Mouse (Mus musculus): Measurements from ENCODE around the gene Tmem161a.

The Tmem161a gene

DNA sequence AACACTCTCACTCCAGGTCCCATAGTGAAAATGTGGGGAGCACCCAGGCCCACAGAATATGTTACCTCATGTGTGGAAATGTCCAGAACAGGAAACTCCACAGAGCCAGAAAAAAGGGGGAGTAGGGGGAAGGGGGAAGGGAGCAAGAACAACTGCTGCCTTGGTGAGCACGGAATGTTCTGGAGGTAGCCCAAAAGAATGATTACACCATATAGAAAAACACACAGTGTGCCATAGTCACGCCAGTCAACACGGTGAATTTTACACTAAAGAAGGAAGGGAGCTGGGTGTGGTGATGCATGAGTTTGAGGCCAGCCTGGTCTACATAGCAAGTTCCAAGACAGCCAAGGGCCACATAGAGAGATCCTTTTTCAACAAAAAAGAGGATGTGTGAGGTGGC, 8.8 kb upstream of the Tmem161a start:
- no peak for DNase-seq

DNA sequence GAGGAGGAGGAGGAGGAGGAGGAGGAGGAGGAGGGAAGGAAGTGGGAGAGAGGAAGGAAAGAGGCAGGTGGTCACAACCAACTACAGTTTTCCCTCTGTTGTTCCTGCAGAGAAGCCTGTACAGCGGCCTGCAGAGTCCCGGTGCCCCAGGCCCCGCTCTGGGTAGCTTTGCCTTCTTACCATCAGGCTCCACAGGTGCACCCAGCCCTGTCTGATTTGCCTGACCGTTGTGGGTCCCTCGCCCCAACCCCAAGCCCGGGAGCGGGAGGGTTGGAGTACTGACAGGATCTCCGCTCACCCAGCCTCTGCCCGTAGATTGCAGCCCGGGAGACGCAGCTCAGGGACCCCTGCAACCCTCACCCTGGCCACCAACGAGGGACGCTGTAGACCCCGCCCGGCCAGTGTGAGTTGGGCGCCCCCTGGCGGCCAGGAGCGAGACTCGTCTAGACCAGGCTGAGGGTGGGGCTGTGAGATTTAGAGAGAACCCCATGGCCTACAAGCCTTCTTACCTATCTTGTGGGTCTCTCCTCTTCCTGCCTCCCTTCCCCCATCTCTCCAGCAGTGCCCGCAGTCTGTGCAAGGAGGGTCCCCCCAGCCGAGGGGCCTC, 5.5 kb upstream of the Tmem161a start:
- DNase-seq: peak; percentile 91

DNA sequence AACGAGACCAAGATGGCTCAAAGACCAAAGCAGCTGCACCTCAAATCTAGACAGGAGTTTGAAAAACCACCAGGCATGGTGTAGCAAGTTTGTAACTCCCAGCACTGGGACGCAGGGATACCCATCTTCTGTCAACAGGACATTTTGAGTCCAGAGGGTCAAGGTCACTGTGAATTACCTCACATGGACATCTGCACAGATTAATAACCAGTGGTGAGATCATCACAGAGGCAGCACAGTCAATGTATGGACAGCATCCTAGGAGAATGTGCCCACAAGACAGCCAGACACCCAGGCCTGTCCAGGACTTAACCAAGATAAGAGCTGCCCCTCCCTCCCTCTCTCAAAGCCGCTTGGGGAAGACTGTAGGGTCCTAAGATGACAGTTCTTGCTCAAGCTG, 2.0 kb upstream of the Tmem161a start:
- no peak for DNase-seq

DNA sequence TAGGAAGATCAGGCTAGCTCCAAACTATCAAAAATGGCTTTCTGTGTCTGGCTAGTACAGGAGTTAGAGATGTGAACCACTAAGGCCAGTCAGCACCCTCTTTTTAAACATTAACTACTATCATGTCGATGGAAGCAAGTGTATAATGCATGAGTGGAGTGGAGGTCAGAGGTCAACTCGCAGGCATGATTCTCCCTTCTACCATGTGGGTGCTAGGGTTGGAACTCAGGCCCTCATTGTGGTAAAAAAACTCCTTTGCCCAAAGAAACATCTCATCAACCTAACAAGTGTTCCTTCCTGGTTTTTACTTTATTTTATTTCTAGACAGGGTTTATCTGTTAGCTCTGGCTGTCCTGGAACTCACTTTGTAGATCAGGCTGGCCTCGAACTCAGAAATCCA, 1.4 kb upstream of the Tmem161a start:
- DNase-seq: no peak

DNA sequence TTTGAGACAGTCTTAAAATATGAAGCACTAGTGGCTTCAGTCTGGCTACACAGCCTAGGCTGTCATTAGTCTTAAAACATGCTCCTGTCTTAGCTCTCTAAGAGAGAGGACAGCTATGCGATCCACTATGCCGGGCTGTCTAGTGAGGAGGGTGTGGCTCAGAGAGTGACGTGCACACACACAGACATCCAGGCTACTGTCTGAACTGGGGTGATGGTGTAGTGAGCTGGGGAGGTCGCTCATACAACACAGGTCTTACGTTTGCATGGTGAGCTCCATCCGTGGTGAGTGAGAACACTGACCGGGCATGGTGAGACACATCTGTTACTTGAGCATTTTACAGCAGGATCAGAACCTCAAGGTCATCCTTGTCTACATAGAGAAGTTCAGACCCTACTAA, 916 bp upstream of the Tmem161a start:
- DNase-seq: no peak

DNA sequence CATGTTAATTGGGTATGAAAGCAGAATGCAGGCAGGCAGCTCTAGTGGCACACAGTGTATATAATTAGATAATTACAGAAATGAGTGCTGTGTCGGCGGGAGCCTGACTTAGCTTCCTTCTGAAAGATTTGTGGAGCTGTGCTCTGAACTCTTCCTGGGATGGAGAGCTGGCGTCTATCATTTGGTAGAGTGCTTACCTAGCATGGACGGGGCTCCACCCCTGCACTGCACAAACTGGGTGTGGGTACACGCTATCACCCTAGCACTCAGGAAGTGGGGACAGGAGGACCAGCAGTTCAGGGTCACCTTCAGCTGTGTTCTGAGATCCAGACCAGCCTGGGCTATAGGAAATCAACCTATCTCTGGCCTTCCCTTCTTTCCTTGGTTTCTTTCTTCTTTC, 1.2 kb downstream of the Tmem161a start:
- no peak for DNase-seq

DNA sequence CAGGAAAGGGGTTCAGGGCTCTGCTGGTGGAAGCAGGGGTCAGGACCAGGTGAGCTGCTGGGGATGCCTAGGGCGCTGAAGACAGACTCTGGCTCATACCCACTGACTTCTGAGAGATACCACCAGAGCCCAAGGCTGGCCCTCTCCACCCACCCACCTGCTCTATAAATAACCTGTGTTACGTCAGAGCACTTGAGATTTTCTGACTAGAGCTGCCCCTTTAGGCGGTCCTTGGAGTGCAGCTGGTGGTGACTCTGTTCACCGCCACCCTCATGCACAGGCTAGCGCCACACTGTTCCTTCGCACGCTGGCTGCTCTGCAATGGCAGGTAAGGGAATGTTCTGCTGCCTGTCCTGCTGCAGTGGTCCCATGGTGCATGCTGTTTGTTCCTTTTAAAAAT, 1.9 kb downstream of the Tmem161a start:
- DNase-seq: no peak

DNA sequence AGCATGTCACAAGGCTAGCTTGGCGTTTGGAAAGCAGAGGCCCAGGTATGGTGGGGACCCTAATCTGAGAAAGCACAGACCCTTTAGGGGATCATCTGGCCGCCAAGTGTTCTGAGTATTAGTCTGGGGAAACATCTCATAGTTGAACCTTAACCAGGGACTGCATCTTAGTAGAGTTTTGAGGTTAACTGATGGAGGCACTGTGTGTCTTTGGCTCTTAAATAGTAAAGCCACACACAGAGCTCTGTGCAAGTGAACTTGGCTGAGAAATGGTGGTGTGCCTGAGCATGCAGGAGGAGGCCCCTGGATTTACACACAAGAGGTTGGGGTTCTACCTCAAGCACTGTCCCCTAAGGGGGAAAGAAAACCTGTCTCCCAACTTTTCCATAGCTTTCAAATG, 6.1 kb downstream of the Tmem161a start:
- DNase-seq: no peak

DNA sequence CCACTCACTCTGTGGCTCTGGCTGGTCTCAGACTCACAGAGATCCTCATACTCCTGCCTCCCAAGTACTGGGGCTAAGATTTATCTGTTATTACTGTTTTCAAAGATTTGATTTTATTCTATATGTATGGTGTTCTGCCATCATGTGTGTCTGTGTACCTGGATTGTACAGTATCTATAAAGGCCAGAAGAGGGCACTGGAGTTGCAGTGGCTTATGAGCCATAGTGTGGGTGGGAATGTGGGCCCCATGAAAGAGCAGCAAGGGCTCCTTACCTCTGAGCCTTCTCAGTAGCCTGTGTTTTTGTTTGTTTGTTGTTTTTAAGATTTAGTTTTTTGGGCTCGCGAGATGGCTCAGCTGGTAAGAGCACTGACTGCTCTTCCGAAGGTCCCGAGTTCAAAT, 6.9 kb downstream of the Tmem161a start:
- peak; percentile 33 for DNase-seq

DNA sequence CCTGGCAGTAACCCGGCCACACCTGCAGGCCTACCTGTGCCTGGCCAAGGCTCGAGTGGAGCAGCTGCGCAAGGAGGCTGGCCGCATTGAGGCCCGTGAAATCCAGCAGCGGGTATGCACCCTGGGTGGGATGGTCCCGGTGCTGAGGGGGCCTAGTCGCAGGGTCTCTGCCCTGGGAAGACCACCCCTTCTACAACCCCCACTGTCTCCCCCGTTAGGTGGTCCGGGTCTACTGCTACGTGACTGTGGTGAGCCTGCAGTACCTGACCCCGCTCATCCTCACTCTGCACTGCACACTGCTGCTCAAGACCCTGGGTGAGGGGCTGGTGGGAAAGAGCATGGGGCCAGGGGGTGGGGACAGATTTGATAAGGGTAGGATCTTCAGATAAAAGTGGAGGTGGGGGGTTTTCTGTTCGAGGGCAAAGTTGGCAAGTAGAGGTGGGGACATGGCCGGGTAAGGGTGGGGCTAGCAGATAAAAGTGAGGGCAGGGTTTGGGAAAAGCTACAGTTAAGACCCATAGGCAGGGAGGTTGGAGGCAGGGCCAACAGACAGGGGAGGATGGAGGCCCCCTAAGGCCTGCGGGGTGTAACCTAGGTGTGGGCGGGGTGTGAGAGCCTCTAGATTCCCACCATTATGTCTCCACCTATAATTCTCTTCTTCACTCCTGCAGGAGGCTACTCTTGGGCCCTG, 9.2 kb downstream of the Tmem161a start:
- no peak for DNase-seq

DNA sequence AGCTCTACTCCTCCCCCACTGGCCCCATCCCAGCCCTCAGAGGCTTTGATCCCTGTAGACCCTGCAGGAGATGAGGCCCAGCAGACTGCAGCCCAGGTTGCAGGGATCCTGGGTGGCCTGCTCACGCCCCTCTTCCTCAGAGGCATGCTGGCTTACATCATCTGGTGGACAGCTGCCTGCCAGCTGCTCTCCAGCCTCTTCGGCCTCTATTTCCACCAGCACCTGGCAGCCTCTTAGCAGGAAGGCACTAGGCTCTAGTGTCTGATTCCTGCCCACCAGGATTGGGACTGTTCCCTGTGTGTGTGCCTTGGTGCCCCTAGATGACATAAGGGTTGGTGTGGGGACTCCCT, 9.7 kb downstream of the Tmem161a start:
- DNase-seq: no peak

DNA sequence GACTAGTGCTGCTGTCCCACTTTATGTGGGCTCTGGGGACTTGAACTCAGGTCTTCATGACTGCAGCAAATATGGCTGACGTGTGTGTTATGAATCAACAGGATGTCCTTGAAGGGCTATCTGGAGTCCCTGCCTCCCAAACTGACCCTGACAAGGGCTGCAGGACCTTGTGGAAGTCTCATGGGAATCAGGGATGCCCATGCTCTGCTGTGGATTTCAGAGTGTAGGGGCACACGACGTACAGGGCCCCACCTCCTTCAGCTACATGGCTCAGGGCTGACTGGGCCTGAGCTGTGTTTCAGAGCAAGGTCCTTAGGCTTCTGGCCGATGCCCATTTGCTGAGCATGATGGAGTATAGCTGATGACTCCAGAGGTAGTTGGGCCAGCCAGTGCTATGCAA, 11.0 kb downstream of the Tmem161a start:
- DNase-seq: no peak

DNA sequence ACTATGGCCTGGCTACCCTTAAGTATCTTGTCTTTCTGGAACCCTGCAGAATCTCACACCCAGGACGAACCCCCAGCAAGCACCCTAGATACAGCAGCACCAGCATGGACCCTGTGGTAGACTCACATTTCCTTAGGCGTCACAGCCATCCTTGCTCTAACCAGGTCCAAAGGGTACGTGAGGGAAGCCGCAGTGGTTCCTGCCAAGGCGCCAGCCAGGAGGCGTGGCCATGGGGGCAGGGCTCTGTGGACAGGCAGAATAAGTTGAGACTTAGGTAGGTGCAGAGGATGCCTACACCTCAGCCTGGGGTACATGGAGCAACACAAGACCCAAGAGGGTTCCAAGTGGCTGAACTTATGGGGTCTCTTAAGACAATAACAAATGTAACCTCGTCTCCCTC, 16.6 kb downstream of the Tmem161a start:
- no peak for DNase-seq

DNA sequence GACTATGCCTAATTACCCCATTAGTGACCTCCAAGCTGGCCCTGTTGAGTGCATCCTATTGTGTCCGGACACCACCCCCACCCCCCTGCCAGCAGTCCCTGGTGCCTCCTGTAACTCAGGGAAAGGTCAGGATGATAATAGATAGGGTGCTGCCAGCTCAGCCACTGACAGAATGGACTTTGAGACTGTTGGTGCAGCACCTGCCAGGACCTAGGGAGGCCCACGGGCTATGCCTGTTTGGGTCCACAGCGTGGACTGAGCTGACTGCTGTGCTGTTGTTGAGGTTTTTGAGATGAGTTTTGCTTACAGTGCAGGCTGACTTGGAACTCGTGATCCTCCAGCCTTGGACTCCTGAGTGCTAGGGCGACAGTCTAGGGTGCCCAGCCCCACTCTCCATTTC, 21.1 kb downstream of the Tmem161a start:
- no peak for DNase-seq

DNA sequence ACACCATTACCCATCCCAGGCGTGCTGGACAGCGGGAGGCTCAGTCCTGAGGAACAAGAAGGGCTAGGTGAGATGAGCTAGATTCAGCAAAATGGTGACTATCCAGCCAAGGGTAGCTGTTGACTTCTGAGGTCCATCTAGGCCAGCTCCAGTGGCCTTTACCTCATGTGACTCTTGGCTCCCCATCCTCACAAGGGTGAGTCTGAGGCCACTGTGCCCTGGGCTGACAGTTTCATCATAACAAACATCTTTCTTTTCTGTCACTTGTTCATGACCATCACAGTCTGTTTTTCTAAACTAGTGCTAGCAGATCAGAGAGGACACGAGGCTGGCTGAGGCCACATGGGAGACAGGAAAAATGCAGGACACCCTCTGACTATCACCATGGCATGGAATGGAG, 22.0 kb downstream of the Tmem161a start:
- DNase-seq: no peak

DNA sequence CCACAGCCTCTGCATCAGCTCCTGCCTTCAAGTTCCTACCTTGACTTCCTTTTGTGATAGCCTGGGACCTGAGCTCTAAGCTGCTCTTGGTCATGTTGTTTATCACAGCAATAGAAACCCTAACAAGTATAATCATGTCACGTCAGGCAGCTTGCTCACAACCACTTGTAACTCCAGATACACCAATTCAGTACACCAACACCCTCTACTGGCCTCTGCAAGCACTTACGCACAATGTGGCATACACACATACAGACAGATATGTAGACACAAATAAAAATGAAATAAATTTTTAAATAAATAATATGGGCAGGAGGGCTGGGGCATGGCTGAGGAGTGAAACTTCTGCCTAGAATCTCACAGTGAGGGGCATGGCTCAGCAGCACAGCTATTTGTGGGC, 23.6 kb downstream of the Tmem161a start:
- DNase-seq: no peak

DNA sequence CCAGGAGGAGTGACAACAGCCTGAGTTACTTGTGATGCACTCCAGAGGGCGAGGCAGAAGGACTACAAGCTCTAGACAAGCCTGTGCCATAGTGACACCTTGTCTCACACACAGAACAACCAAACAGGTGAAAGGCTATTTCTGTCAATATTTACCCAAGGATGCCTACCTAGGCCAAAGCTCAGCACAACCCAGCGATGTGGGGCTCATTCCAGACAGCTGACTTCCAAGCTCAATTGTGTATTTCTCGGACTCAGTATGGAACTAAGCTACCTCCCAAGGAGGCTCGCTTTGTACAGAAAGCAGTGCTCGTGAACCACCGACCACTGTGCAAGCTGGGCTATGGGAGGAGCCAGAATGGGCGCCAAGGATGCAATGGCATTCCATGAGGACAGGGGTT, 25.4 kb downstream of the Tmem161a start:
- DNase-seq: no peak

DNA sequence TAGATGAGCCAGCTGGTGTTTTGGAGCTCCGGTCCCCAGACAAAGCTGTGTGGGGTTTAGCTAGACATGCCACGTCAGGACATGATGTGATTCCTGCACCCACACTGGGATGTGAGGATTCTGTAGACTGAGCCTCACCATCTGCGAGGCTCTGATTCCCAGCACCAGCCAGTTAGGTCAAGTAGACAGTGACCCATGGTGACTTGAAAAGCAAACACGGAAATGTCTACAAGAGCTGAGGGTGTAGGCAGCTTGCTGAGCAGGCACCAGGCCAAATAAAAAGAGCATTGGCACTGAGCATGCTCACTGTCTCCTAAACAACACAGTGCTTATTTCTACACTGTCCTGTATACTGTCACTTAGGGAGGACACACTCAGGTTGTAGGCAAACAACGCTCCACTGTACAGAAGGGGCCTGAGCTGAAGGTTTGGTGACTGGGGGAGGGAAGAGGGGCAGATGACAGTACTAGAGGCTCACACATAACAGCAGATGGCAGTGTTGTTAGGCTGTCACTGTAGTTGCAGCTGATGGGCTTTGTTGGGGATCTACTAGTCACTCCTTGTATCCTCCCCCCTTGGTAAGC, 28.0 kb downstream of the Tmem161a start:
- DNase-seq: no peak

DNA sequence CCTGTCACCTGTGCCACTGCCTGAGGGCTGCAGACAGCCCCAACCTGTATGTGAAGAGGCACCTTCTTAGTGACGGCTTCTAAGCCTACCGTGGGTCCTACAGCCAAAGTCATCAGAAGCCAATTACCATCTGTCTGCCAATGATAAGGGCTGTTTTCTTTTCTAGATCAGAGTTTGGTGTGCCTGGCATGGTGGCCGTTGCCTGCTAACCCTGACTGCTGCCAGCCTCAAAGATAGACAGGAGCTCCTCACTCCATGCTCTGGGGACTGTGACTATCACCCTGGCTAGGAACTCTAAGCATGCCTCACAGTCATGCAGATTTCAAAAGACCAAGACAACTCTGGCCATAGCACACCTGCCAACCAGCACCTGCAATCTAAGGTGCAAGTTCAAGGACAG, 29.3 kb downstream of the Tmem161a start:
- no peak for DNase-seq

DNA sequence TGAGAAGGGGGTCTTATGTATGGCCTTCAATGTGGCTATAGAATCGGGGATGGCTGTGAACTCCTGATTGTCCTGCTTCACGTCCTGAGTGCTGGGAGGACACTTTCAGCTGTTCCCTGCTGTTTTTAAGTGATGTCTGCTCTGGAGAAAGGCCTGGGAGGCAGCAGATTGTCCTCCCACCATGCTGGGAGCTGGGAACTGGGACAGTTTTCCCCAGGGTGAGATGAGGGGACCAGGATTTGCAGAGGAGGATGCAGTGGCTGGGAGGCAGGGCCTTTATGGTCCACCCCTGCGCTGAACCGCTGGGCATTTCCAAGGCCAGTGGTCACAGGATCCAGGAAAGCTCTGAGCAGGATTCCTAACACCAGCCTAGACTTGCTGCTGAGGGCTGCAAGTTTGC, 30.9 kb downstream of the Tmem161a start:
- no peak for DNase-seq

DNA sequence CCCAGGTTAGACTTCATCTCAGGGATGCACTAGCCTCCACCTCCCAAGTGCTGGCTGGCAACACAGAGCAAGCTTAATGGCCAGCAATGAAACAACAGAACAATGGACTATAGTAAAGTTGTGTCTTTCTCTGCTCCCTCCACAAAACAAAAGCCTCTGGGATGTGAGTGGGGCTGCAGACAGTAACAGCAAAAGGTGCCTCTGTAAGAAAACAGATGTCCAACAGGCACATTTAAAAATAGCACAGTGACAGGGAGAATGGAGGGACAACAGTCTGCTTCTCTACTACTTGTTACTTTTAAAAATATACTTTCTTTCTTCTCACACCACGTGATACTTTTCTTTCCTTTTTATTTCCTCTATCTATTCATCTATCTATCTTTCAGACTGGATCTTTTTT, 32.6 kb downstream of the Tmem161a start:
- DNase-seq: no peak

DNA sequence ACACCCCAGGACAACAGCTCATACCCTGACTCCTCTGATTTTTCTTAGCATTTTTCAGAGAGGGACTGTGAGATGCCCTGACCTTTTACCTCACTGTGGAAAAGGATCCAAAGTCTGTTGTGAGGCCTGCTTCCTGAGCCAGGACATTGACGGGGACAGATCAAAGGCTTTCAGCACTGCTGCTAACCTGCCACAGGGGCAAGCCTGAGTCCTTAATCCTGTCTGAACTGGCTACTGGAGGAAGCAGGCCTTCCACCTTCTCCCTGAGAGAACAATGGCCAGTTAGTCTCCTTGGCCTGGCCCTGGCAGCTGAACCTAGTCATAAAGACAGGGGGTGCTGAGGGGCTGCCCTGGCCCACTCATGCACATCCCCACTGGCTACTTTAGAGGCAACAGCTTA, 36.0 kb downstream of the Tmem161a start:
- no peak for DNase-seq

DNA sequence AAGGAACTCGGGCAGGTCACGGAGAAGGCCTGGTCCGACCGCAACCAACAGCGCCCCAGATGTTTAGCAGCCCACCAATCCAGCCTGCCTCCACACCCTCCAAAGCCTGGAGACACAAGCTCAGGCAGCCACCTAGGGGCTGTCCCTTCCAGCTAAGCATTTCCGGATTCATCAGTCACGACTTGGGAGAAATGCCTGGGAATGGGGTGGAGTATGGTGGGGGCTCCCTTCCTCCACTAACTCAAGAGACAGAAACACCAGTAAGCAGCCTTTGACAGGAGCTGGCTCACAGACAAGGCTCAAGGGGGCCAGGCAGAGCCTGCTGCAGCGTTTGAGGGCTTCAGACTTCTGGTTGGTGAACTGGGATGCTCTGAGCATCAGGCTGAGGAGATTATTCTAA, 38.4 kb downstream of the Tmem161a start:
- peak; percentile 23 for DNase-seq

DNA sequence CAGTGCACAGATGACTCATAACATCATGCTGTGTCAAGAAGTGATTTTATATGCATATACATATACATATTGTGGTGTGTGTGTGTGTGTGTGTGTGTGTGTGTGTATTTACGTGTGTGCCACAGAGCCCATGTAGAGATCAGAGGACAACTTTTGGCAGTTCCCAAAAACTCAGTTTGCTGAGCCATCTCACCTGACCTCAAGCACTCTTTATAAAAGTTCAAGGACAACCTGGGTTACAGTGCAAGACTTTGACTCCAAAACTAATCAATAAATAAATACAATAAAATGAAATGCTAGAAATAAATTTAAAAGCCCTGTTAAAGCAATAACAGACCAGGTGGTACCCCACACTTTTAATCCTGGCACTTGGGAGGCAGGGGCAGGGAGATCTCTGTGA, 39.1 kb downstream of the Tmem161a start:
- DNase-seq: no peak

DNA sequence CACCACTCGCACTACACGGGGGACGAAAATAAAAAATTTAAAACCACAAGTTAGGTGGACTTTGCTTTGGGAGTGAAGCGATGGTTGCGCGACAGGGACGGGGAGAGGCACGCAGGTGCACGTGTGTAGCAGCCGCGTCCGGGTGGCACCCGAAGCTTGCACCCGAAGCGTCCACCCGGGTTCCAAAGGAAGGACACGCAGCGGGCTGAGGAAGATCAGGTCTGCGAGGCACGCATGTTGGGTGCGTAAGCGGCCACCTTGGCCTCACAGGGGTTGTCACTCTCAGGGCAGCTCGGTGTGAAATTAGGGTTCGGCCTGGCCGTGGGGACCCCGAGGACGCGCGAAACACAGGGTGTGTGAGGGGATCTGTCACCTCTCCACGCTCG, 39.6 kb downstream of the Tmem161a start:
- peak; percentile 30 for DNase-seq

Data from embryo, embryonic 11 days (tissue).